Mouse (Mus musculus): ENCODE results near the gene Hs6st1. TPM values are rescaled to one million over a fixed set of nuclear protein-coding genes. Genes with fewer than 3 reads are reported as not detected.

Gene Hs6st1
- polyA plus RNA-seq, 1 experiment from 2014 or later = 24.1 TPM

DNA sequence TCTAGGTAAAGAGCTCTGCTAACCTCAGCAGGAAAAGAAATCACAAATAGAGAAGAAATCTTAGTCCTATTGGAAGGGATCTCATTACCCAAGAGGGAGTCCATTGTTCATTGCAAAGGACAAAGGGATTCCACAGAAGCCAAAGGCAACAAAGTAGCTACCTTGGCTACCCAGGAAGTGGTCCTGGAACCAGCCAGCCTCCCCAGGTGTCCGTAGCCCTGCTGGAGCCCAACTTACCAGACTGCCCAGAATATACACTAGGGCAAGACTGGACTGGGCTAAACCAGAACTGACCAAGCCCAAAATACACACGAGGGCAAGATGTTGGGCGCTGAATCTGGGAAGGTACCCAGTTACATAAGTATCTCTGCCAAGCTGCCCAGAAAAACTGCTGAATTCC, 46.6 kb downstream of the Hs6st1 start:
- Histone ChIP-seq H3K9ac (replicated peaks) (no peak overlapping the region), H3K4me1 (no peaks in the 10 kb centered on the region), H3K27me3 (replicated peaks) (no peaks in the 10 kb centered on the region), H3K36me3 (no peaks in the 10 kb centered on the region), H3K4me2 (no peak overlapping the region), H3K27ac (replicated peaks) (no peak overlapping the region), H3K9me3 (replicated peaks) (no peaks in the 10 kb centered on the region), H3K4me3 (replicated peaks) (no peak overlapping the region)
- no peak for ATAC-seq (ENCODE audit: low FRiP score)
- 83% methylated on average over 3 of the region's 3 CpGs for WGBS

DNA sequence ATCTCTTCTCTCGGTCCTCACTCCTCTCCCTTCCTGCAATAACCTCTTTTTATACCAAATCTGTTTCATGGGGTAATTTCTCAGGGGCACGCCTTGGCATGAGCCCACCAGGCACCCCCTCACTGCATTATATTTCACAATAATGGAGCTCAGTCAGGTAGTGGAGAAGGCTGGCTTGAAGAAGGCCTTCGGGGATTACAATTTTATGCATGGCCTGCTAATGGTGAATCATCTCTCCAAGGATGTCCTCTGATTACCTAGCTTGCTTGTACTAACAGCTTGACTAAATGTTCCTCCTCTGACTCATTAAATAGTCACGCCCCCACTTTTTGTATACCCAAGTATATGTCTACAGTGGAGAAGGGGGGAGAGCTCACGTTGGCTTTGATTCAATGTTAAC, 48.3 kb downstream of the Hs6st1 start:
- Histone ChIP-seq H3K4me3 (replicated peaks) (no peak overlapping the region), H3K4me2 (no peak overlapping the region), H3K9ac (replicated peaks) (no peak overlapping the region), H3K9me3 (replicated peaks) (no peaks in the 10 kb centered on the region), H3K36me3 (no peaks in the 10 kb centered on the region), H3K27me3 (replicated peaks) (no peaks in the 10 kb centered on the region), H3K4me1 (no peaks in the 10 kb centered on the region), H3K27ac (replicated peaks) (no peak overlapping the region)
- 72% methylated on average over 5 of the region's 5 CpGs for WGBS
- ATAC-seq (ENCODE audit: low FRiP score) = 0 out of 2 replicates have a peak, but pooled peaks have one; percentile 5

DNA sequence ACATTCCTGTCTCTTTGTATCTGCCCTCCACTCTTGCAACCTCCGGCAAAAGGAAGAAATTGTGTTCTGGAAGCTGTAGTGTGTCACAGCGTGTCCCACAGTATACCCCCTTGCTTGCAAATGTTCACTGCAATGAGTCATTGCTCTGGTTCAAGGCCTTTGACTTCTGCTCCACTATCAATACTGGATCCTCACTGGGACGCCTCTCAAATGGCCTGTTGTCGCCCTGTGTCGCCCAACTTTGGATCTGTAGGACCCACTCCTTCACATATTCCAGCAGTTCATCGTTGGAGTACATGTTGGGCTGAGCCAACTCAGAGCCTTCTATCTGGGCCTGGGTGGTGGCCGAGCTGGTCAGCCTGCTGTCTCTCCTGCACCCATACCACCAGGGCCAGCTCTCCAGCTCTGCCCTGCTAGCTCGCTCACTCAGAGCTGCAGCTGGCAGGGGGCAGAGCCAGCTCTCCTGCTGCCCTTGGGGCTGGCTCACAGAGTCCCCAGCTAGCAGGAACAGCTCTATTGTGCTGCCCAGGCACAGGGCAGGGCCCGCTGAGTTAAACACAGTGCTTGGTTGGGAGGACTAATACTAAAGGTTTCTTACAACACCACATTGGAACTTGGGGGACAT, 50.0 kb downstream of the Hs6st1 start:
- no peak for ATAC-seq (ENCODE audit: low FRiP score)
- H3K27me3 ChIP-seq (replicated peaks) = no peaks in the 10 kb centered on the region

DNA sequence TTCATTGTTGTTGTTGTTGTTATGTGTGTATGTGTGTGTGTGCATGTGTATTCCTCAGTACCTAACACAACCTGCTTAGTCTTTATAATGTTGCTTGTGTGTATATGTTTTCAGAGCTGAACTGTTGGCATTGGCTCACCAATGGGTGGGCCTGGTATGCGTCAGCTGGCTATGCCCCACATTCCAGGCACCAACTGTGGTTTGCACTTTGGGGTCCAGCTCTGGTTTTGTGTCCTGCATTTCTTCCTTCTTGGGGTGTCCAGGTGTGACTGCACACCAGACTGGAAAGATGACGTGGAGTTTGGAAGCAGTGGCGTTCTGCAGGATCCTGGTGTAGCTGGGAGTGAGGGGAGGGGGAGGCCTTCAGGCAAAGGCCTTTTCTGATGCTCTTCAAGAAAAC, 50.8 kb downstream of the Hs6st1 start:
- no peak overlapping the region for H3K27ac ChIP-seq (replicated peaks)
- ATAC-seq (ENCODE audit: low FRiP score) = no peak
- H3K4me1 ChIP-seq = peaks cover 3% of the 10 kb centered on the region; the same call in 1 of the 2 replicates
- H3K36me3 ChIP-seq = no peaks in the 10 kb centered on the region
- no peaks in the 10 kb centered on the region for H3K27me3 ChIP-seq (replicated peaks)
- no peak overlapping the region for H3K4me3 ChIP-seq (replicated peaks)
- no peak overlapping the region for H3K4me2 ChIP-seq
- H3K9me3 ChIP-seq (replicated peaks) = no peaks in the 10 kb centered on the region
- WGBS = 95% methylated on average over 3 of the region's 3 CpGs
- H3K9ac ChIP-seq (replicated peaks) = no peak overlapping the region

More for the DNA sequence above, 50.0 kb downstream of the Hs6st1 start:
- no peak overlapping the region for H3K4me2 ChIP-seq
- H3K4me3 ChIP-seq (replicated peaks) = no peak overlapping the region
- no peaks in the 10 kb centered on the region for H3K36me3 ChIP-seq
- no peak overlapping the region for H3K27ac ChIP-seq (replicated peaks)
- 83% methylated on average over 9 of the region's 9 CpGs for WGBS
- peaks cover 3% of the 10 kb centered on the region; the same call in 1 of the 2 replicates for H3K4me1 ChIP-seq
- no peaks in the 10 kb centered on the region for H3K9me3 ChIP-seq (replicated peaks)
- no peak overlapping the region for H3K9ac ChIP-seq (replicated peaks)

DNA sequence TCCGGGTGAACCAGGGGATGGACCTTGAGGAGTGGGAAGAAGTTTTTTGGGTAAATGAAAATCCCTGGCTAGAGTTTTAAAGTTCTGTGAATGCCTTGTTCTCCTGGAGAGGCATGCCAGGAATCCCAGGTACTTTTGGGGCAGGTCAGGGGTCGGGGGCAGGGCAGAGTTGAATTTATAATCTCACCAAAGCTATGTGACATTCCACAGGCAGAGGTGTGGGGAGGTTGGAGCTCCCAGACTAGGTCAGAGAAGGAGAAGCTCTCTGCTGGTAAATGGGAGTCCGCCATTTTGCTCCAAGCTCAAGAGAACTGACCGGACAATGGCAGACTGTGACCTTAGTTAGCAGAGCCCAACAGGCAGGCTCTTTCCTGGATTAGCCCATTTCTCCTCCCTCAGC, 51.2 kb downstream of the Hs6st1 start:
- Histone ChIP-seq H3K4me3 (replicated peaks) (no peak overlapping the region), H3K4me2 (no peak overlapping the region), H3K36me3 (no peaks in the 10 kb centered on the region), H3K4me1 (peaks cover 3% of the 10 kb centered on the region; the same call in 1 of the 2 replicates), H3K27ac (replicated peaks) (no peak overlapping the region), H3K27me3 (replicated peaks) (no peaks in the 10 kb centered on the region), H3K9ac (replicated peaks) (no peak overlapping the region), H3K9me3 (replicated peaks) (no peaks in the 10 kb centered on the region)
- WGBS = 88% methylated on average over 4 of the region's 4 CpGs
- ATAC-seq (ENCODE audit: low FRiP score) = no peak

DNA sequence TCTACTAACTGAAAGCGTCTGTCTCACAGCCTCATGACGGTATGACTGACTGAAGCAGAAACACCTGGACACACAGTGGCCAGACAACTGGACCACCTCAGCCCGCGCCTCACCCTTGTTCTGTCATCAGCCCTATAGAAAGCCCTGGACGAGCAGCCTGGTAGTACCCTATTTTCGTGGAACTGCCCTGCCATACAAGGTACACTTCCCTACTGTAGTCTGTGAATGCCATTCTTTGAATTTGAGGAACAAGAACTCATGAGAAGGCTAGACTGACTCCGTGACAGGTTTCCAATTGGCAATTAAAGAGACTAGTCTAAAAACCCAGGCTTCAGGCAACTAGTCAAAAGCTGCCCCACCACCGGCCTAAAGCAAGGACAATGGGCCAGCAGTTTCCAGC, 53.0 kb downstream of the Hs6st1 start:
- H3K4me3 ChIP-seq (replicated peaks) = no peak overlapping the region
- WGBS = 84% methylated on average over 8 of the region's 8 CpGs
- H3K27ac ChIP-seq (replicated peaks) = no peak overlapping the region
- no peak overlapping the region for H3K4me2 ChIP-seq
- H3K27me3 ChIP-seq (replicated peaks) = no peaks in the 10 kb centered on the region
- no peak overlapping the region for H3K9ac ChIP-seq (replicated peaks)
- H3K4me1 ChIP-seq = peaks cover 3% of the 10 kb centered on the region; the same call in 1 of the 2 replicates
- no peaks in the 10 kb centered on the region for H3K36me3 ChIP-seq
- H3K9me3 ChIP-seq (replicated peaks) = no peaks in the 10 kb centered on the region
- ATAC-seq (ENCODE audit: low FRiP score) = no peak

DNA sequence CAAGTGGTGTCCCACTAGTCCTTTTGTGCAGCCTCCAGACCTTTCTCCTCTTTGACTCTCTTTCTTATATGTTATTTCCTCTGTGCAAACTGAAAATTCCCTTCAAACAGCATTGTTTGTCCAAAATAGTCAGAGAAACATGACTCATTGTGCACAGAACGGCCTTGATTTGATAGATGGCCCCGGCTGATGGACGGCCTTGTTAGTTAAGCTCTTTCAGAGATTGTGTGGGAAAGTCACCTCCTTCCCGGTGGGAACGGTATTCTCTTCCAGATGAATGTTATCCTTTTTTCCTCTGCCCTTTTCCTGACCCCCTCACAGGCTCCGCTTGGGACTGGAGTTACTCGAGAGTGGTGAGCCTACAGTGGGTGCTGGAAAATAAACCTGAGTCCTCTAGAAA, 56.9 kb downstream of the Hs6st1 start:
- WGBS = 39% methylated on average over 7 of the region's 7 CpGs
- Histone ChIP-seq H3K4me2 (no peak overlapping the region), H3K27me3 (replicated peaks) (no peaks in the 10 kb centered on the region), H3K9ac (replicated peaks) (no peak overlapping the region), H3K27ac (replicated peaks) (no peak overlapping the region), H3K9me3 (replicated peaks) (no peaks in the 10 kb centered on the region), H3K4me3 (replicated peaks) (no peak overlapping the region), H3K36me3 (no peaks in the 10 kb centered on the region), H3K4me1 (peaks cover 3% of the 10 kb centered on the region; the same call in 1 of the 2 replicates)
- no peak for ATAC-seq (ENCODE audit: low FRiP score)

DNA sequence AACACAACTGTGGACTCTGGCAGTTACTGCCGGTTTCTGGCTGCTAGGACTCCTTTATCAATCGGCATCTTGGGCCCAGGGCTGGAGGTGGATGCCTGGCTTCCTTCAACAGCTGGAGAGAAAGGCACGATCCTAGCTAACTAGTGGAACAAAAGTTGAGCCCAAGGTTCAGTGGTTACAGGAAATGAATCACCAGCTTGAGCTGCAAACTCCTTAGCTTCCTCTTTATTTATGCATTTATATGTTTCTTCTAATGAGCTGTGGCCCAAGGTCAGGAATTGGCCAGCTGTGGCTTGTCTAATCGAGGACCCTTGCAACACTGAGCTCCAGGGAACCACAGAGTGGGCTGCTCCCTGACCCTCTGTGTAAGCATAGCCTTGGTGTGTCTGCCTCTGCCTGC, 60.9 kb downstream of the Hs6st1 start:
- no peaks in the 10 kb centered on the region for H3K27me3 ChIP-seq (replicated peaks)
- H3K36me3 ChIP-seq = no peaks in the 10 kb centered on the region
- ATAC-seq (ENCODE audit: low FRiP score) = no peak
- no peak overlapping the region for H3K9ac ChIP-seq (replicated peaks)
- WGBS = 59% methylated on average over 4 of the region's 4 CpGs
- H3K9me3 ChIP-seq (replicated peaks) = no peaks in the 10 kb centered on the region
- H3K4me2 ChIP-seq = no peak overlapping the region
- peaks cover 6% of the 10 kb centered on the region; the same call in 1 of the 2 replicates for H3K4me1 ChIP-seq
- no peak overlapping the region for H3K4me3 ChIP-seq (replicated peaks)
- no peak overlapping the region for H3K27ac ChIP-seq (replicated peaks)

DNA sequence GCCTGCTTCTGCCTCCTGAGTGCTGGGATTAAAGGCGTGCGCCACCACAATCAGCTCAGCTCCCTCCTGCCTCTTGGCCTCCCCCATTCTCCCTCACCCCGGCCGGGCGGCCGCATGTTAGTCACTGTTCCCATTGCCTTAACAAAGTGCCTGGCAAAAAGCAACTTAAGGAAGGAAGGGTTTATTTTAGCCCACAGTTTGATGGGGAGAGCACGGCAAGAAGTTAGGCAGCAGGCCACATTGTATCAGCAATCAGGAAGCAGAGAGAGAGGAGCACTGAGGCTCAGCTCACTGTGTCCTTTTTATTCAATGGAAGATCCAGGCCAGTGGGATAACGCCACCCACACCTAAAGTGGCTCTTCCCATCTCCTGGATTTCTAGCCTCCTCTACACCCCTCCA, 61.7 kb downstream of the Hs6st1 start:
- H3K4me1 ChIP-seq = peaks cover 6% of the 10 kb centered on the region; the same call in 1 of the 2 replicates
- no peak overlapping the region for H3K9ac ChIP-seq (replicated peaks)
- H3K4me3 ChIP-seq (replicated peaks) = no peak overlapping the region
- H3K4me2 ChIP-seq = no peak overlapping the region
- WGBS = 97% methylated on average over 8 of the region's 8 CpGs
- no peak for ATAC-seq (ENCODE audit: low FRiP score)
- no peaks in the 10 kb centered on the region for H3K9me3 ChIP-seq (replicated peaks)
- no peaks in the 10 kb centered on the region for H3K27me3 ChIP-seq (replicated peaks)
- H3K27ac ChIP-seq (replicated peaks) = no peak overlapping the region
- no peaks in the 10 kb centered on the region for H3K36me3 ChIP-seq

DNA sequence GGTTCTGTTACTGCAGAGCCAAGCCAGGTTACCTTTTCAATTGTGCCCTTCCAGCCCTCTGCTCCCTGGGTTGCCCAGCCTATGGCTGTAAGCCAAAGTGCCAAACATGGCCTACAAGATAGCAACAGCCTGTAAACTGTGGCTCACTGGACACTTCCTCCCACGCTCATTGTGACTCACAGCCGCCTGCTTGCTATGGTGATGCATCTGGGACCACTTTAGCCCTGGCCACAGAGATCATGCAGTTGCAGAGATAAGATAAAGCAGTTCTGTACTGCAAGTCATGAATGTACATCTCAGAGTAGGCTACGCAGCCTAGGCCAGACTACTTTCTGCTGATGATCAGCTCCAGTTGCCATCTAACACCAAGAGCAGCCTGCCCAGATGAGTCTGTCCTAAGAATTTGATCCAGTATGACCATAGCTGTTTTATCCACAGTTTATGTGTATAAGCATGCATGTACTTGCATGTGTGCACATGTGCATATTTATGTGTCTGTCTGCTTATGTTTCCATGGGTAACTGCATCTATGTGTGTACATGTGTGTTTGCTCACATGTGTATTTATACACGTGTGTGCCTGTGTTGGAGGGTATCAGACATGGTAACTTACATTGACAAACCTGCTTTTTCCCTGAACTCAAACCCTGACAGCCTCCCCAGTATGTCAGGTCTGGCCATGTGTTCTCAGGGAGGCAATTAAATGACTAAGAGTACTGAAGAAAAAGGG, 62.3 kb downstream of the Hs6st1 start:
- no peaks in the 10 kb centered on the region for H3K9me3 ChIP-seq (replicated peaks)
- H3K4me2 ChIP-seq = no peak overlapping the region
- WGBS = 86% methylated on average over 4 of the region's 4 CpGs
- ATAC-seq (ENCODE audit: low FRiP score) = no peak
- H3K27ac ChIP-seq (replicated peaks) = no peak overlapping the region
- no peaks in the 10 kb centered on the region for H3K36me3 ChIP-seq
- H3K9ac ChIP-seq (replicated peaks) = no peak overlapping the region
- peaks cover 6% of the 10 kb centered on the region; the same call in 1 of the 2 replicates for H3K4me1 ChIP-seq
- H3K4me3 ChIP-seq (replicated peaks) = no peak overlapping the region
- H3K27me3 ChIP-seq (replicated peaks) = no peaks in the 10 kb centered on the region

DNA sequence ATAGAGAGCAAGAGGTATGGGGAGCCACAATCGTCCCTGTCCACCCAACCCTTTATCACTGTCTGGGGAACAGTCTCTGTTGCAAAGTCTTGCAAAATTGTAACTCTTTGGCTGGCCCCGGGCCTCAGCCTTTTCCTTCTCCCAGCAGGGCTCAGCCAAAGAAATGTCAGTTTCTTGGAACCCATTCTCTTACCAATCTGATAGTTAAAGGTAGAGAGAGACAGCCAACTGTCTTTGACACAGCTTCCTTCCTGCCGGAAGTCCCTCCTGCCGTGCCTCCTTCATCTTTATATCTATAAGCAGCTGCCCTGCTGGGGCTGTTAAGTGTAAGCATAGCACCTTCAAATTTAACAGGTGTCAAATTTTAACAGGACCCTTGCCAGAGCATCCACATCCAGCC, 63.0 kb downstream of the Hs6st1 start:
- 47% methylated on average over 4 of the region's 4 CpGs for WGBS
- H3K9ac ChIP-seq (replicated peaks) = no peak overlapping the region
- peaks cover 6% of the 10 kb centered on the region; the same call in 1 of the 2 replicates for H3K4me1 ChIP-seq
- ATAC-seq (ENCODE audit: low FRiP score) = no peak
- no peaks in the 10 kb centered on the region for H3K36me3 ChIP-seq
- H3K9me3 ChIP-seq (replicated peaks) = no peaks in the 10 kb centered on the region
- no peaks in the 10 kb centered on the region for H3K27me3 ChIP-seq (replicated peaks)
- no peak overlapping the region for H3K4me3 ChIP-seq (replicated peaks)
- no peak overlapping the region for H3K4me2 ChIP-seq
- H3K27ac ChIP-seq (replicated peaks) = no peak overlapping the region

DNA sequence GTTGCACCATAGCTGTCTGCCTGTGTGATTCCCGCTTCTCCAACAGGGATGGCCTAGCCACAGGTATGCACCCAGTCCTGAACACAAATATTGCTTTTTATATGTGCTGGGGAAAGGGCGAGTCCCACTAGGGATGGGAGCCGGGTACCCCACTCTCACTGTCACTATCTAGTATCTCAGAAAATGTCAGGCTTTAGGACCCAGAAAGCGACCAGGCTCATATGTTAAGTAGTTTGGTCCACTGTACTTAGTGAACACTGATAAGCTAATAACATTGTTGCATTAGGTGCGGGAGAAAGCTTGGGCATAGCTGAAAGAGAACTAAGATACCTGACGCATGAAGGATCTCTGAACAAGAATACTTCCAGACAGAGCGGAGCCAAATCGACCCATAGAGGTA, 63.6 kb downstream of the Hs6st1 start:
- H3K4me3 ChIP-seq (replicated peaks) = no peak overlapping the region
- 76% methylated on average over 8 of the region's 8 CpGs for WGBS
- peaks cover 6% of the 10 kb centered on the region; the same call in 1 of the 2 replicates for H3K4me1 ChIP-seq
- no peak for ATAC-seq (ENCODE audit: low FRiP score)
- no peak overlapping the region for H3K4me2 ChIP-seq
- H3K27ac ChIP-seq (replicated peaks) = no peak overlapping the region
- no peaks in the 10 kb centered on the region for H3K9me3 ChIP-seq (replicated peaks)
- no peaks in the 10 kb centered on the region for H3K36me3 ChIP-seq
- no peaks in the 10 kb centered on the region for H3K27me3 ChIP-seq (replicated peaks)
- H3K9ac ChIP-seq (replicated peaks) = no peak overlapping the region

Measured in neural tube, embryonic 15.5 days (tissue).